Mouse (Mus musculus) olfactory bulb, adult 2 months (tissue): Measurements from ENCODE around the gene Dnajb8. TPM values are rescaled to one million over a fixed set of nuclear protein-coding genes. Genes with fewer than 3 reads are reported as not detected.
A peak's percentile ranks its signal among the peaks of the same experiment; 100 is the strongest.

Experiments used
- H3K27ac ChIP-seq: fragments of 200-500 bp; 2 replicates; pipeline ENCODE4 v1.5.1; 2012; ENCODE audit warnings: low read depth, low read length; ENCODE audit not compliant: insufficient read depth
- H3K4me1 ChIP-seq: fragments of 200-500 bp; 2 replicates; pipeline ENCODE4 v1.6.1; 2012; ENCODE audit warnings: low read length; ENCODE audit not compliant: control insufficient read depth, insufficient read depth
- H3K4me3 ChIP-seq: fragments of 200-500 bp; 2 replicates; pipeline ENCODE4 v1.5.1; 2012; ENCODE audit warnings: mild to moderate bottlenecking, low read depth, low read length, moderate library complexity; ENCODE audit not compliant: insufficient read depth
- CTCF ChIP-seq: fragments of 200-500 bp; IDR thresholded peaks from 2 replicates; pipeline ENCODE4 v1.5.1; 2012; ENCODE audit warnings: low read depth, mild to moderate bottlenecking, low read length, moderate library complexity; ENCODE audit not compliant: insufficient read depth
- POLR2A ChIP-seq: fragments of 200-500 bp; IDR thresholded peaks from 2 replicates; pipeline ENCODE4 v1.6.1; 2012; ENCODE audit warnings: mild to moderate bottlenecking, low read depth, low read length, moderate library complexity; ENCODE audit not compliant: insufficient read depth
- WGBS: fragments of 180-500 bp; shearing (Covaris S2); methylation state at CpG from one replicate; pipeline ENCODE4 v1.1.7; 2018; 5-methylcytosine and 5-hydroxymethylcytosine counted together
- polyA plus RNA-seq: library from polyadenylated mRNA; stranded (reverse); fragments of >200 nt; gene quantifications from 2 replicates; pipeline ENCODE4 v1.2.4, GENCODE M21; 2012; ENCODE audit warnings: low replicate concordance; ENCODE audit not compliant: missing spikeins, insufficient read depth, insufficient read length

Dnajb8 gene
- polyA plus RNA-seq, 1 experiment = not detected

DNA sequence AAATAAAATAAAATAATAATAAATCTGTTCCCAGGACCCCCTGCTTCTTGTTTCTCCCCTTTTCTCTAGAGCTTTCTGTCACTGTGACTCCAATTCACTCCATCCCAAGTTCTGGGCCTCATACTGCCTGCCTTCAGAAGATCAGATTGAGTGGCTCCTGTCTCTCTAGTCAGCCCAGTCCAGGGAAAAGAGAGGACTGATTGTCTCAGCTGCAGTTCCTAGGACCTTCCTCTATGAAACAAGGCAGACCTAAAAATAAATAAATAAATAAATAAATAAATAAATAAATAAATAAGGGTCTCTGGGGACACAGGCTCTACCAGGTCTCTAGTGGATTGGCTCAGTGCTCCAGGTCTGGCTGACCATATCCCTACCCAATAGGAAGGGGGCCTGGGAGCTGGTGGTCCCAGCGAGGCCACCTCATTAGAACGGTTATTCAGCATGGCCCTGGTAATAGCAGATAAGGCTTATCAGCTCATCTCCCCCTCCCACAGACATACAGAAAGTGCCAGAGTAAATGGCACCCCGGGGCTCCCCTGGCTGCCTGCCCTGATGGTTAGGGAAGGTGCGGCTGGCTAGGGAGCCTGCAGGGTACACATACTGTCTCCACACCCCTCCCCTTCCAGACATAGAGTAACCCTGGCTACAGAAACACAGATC, 30.5 kb upstream of the Dnajb8 start:
- Histone ChIP-seq H3K4me1 (peaks cover 16% of the 10 kb centered on the region), H3K4me3 (no peak overlapping the region), H3K27ac (no peak overlapping the region)
- 42% methylated on average over 4 of the region's 4 CpGs for WGBS
- TF ChIP-seq CTCF (no peak), POLR2A (no peak)

DNA sequence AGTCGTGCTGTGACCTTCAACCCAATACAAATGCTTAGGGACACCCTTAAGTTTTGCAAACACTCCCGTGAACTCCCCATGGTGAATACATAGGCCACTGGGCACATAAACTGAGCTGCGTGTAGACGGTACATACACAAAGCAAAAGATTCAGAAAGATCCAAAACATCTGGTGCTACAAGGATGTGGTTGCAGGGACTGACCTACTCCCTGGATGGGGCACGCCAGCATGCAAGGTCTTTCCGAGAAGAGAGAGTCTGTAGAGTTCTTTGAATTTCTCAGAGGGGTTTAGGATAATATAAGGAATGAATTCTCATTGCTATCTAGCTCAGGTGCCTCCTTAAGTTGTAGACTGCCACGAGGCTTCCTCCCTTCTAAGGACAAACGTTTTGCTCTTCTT, 29.3 kb upstream of the Dnajb8 start:
- H3K27ac ChIP-seq = no peak overlapping the region
- no peak for TF ChIP-seq CTCF
- no peak for TF ChIP-seq POLR2A
- H3K4me3 ChIP-seq = no peak overlapping the region
- H3K4me1 ChIP-seq = peaks cover 16% of the 10 kb centered on the region
- WGBS = 42% methylated on average over 8 of the region's 8 CpGs

GRCm38 (mm10) chr6:88193433-88194052, 28.5 kb upstream of the Dnajb8 start, which contains the start of gene Gata2:
Gene Gata2 (plus strand): TSS chr6:88193891.
- Histone ChIP-seq H3K4me1 (peaks cover 20% of the 10 kb centered on the region), H3K4me3 (no peak within 1 kb of the TSS), H3K27ac (no peak within 1 kb of the TSS)
- TF ChIP-seq CTCF (no peak), POLR2A (no peak)
- 3% methylated on average over 55 of the region's 57 CpGs for WGBS

DNA sequence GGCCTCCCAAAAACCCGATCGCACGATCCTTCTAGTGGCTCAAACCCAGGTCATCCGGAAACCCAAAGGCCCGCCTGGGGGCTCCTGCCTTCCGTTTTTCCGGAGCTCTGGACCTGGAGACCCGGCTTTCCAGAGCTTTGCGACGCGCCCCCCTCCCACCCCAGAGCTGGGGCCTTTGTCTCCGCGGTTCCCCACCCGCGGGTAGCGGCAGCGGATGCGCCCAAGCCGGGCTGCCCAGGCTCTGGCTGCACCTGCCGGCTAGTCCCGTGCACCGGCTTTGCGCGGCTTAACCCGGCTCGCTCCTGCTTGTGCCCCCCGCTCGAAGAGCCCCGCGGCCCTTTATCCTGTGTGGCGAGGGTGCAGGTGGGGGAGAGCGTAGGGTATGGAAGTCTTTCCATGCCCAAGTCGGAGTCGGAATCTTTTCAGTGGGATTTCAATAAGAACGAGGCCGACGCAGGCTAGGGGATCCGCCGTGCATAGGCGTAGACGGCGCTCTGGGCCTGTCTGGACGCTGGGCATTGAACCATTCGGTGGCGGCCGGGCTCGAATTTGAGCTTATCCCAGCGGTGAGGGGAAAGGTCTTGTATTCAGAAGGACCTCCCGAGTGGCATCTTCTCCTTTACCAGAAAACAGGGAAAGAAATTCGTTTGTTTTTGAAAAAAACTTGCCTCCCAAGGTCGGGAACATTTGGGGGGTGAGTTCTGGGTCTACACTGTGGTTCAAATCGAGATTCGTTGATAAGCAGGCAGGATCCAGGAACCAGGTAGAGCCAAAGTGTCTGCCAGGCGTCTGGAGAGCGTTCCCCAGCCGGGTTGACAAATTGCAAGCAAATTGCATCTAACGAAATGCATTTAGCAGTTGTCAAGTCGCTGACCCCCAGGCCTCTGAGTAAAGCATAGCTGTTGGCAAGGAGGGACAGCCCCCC, 27.8 kb upstream of the Dnajb8 start:
- no peak overlapping the region for H3K4me3 ChIP-seq
- TF ChIP-seq CTCF = no peak
- TF ChIP-seq POLR2A = no peak
- 4% methylated on average over 58 of the region's 58 CpGs for WGBS
- no peak overlapping the region for H3K27ac ChIP-seq
- H3K4me1 ChIP-seq = peaks cover 20% of the 10 kb centered on the region

- WGBS = 16% methylated on average over 7 of the region's 7 CpGs
- Histone ChIP-seq H3K4me3 (no peak overlapping the region), H3K27ac (no peak overlapping the region), H3K4me1 (peaks cover 20% of the 10 kb centered on the region)
- no peak for TF ChIP-seq CTCF
- no peak for TF ChIP-seq POLR2A
These were observed 27.1 kb upstream of the Dnajb8 start for GRCm38 (mm10) chr6:88194978-88195325.

DNA sequence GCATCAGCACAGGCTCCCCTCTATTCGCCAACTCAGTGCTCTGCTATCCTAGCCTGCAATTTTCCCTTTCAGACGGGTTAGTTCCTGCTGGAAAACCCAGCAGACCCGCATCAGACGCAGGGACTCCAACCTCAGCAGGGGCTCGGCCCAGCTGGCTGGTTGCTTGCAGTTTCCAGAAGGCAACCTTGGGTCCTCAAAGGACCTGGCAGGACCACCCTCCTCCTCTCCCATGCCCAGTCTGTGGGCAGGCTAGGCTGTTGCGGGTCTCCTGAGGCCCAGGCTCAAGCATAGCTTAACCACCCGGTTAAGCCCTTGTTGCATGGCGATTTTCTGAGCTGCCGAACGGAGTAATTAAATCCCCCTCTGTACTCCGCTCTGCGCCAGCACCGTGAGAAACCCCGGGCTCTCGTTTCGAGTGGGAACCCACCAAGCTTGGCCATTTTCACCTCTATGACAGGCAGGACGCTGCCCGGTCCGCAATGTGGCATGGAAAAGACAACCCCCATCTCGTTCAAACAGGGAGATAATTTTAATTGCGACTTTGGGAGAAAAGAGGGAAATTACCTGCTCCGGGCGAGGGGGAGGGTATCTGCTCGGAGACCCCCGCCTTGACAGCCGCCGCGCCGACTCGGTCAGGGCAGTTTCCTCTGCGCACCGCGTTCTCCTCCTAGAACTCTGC, 25.9 kb upstream of the Dnajb8 start:
- Histone ChIP-seq H3K27ac (no peak overlapping the region), H3K4me1 (peaks cover 18% of the 10 kb centered on the region), H3K4me3 (peak overlapping the region; percentile 9; the same call in 1 of the 2 replicates)
- WGBS = 10% methylated on average over 33 of the region's 33 CpGs
- no peak for TF ChIP-seq POLR2A
- TF ChIP-seq CTCF = no peak

GRCm38 (mm10) chr6:88196733-88197312, 25.2 kb upstream of the Dnajb8 start:
- WGBS = 1% methylated on average over 43 of the region's 44 CpGs
- H3K4me3 ChIP-seq = peak overlapping the region; percentile 9; the same call in 1 of the 2 replicates
- peaks cover 18% of the 10 kb centered on the region for H3K4me1 ChIP-seq
- TF ChIP-seq CTCF (no peak), POLR2A (no peak)
- no peak overlapping the region for H3K27ac ChIP-seq
